Mouse (Mus musculus): ENCODE measurements around the gene 1700022I11Rik. TPM values are rescaled to one million over a fixed set of nuclear protein-coding genes. Genes with fewer than 3 reads are reported as not detected.

The 1700022I11Rik gene
- polyA plus RNA-seq (2012), result not detected in 2 replicates

DNA sequence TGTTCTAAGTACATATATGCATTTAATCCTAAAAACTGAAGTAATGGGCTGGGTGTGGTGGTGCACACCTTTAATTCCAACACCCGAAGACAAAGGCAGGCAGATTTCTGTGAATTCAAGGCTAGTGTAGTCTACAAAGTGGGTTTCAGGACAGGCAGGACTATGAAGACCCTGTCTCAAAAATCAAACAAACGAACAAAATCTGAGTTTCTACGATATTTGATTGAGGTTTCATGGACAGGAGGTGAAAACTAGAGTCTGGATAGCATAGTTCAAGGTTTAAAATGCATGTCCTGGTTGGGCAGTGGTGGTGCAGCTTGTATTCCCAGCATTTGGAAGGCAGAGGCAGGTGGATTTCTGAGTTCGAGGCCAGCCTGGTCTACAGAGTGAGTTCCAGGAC lies at the start of gene 1700022I11Rik:
TSS of gene 1700022I11Rik (plus strand) at position 301 of the 400 bp plus-strand sequence.
- TF ChIP-seq GATA1 (IDR thresholded peaks at IDR 0.05; ENCODE audit: low read length), result no peak

DNA sequence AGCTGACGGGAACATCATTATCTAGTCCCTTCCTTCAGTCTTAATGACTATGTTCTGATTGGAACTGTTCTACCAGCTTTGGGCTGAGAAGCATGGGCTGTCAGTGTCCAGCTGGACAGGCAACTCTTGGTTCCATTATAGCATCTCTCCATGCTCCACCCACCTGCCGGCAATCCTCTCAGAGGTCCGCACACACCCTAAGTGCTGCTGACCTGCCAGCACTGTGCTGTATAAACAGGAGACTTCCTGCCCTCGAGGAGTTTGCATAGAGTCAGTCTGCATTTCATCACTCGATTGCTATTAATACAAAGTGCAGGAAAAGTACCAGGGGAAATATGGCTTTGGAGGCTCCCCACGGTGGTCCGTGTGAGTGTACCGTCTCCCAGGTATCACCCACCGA lies 48.7 kb upstream of the 1700022I11Rik start:
- no peak for TF ChIP-seq GATA1 (IDR thresholded peaks at IDR 0.05; ENCODE audit: low read length)

DNA sequence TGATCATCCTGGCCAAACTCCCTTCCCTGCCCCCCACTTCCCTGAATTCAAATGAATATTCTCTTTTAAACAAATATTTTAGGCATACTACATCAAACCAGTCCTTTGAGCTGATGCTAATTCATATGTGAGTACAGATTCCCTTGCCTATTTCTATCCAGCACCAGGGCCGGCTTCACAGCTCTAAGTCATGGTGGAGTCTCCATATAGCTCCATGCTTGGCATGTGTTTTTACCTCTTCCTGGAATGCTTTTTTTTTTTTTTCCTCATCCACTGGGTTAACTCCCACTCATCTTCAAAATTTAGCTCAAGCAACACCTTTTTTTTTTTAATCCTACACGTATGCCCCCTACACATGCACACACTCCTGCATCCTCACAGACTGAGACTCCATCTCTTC lies 47.9 kb upstream of the 1700022I11Rik start:
- no peak for TF ChIP-seq GATA1 (IDR thresholded peaks at IDR 0.05; ENCODE audit: low read length)

DNA sequence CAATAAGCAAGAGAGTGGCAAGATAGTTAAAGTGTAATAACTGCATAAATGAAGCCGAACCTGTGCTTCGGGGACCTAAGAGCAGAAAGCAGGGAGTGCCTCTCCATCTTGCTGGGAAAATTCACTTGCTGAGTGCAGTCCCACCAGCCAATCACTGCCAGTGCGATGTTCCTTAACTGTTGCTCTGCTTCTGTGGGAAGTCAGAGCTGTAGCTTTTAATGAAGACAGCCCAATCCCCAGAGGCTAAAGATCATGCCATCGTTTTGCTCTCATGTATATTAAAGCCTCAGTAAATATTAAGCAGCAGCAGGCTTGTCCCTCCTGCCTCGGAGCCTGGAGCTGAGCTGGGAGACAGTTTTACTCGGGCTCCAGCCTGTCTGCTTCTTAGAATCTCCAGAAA lies 47.3 kb upstream of the 1700022I11Rik start:
- no peak for TF ChIP-seq GATA1 (IDR thresholded peaks at IDR 0.05; ENCODE audit: low read length)

DNA sequence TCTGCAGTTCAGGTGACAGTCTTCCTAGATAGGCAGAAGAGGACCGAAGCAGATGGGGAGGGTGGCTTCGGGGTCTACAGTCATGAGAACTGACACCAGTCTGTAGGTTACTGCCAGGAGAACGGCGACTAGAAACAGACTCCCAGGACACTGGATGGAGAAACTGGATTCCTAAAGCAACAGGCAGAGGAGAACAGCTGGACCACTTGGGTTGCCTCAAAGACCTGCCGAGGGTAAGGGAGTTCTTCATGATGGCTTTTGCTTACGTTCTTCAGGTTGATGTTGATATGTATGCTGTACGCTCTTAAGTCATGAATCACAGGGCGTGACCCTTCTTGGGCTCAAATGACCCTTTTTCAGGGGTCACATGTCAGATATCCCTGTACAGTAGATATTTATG lies 46.9 kb upstream of the 1700022I11Rik start:
- no peak for TF ChIP-seq GATA1 (IDR thresholded peaks at IDR 0.05; ENCODE audit: low read length)

DNA sequence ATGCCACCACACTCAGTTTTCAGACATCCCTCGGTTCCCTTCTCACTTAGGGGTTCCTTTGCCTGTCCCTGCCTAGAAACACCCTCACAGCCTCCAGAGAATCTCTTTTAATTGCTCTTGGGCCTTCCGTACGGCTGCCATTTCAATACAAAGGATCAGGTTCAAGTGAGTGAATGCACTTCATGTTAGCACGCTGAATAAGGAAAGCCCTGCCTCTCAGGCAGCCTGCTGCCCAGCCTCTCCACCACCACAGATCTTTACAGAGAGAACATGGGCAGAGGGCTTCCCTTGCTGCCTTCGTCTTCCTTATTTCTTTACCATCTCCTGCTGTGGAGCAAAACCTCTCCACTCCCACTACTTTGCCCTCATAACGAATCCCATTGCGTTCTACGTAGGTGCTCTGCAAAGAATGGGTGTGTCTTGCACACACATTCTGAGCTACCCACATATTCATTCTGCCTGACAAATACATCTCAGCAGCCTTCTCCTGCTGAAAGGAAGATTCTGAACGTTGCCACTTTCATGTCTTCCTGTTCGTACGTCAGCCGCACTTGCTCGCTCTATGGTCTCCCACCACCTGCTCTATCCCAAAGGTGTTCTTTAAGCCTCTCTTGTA lies 45.2 kb upstream of the 1700022I11Rik start:
- no peak for TF ChIP-seq GATA1 (IDR thresholded peaks at IDR 0.05; ENCODE audit: low read length)

DNA sequence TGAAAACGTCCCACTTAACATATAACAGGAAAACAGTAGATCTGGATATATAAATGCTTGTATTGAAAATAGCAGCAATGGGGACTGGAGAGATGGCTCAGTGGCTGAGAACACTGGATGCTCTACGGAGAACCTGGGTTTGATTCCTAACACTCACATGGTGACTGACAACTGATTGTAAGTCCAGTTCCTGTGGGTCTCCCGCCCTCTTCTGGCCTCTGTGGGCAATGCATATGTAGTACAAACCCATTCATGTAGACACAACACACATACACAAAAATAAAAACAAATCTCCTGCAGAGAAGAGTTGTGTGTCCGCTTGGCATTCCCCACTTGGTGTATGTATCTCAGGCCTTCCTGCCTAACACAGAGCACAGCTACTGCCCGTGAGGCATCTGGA lies 41.2 kb upstream of the 1700022I11Rik start:
- TF ChIP-seq GATA1 (IDR thresholded peaks at IDR 0.05; ENCODE audit: low read length), result no peak

DNA sequence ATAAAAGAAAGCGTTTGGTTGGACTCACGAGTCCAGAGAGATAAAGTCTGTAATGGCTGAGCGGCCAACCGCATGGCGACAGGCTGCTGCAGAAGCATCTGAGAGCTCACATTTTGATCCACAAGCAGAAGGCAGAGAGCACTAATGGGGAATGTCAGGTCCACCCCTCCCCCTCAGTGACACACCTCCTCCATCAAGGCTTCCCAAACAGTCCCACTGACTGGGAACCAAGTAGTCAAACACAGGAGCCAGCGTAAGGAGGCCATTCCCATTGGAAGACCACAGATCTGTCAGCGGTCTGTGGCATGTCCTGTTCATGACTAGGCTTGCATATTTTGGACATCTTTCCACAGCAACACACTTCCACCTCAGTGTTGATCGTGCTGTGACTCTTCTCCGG lies 40.5 kb upstream of the 1700022I11Rik start:
- TF ChIP-seq GATA1 (IDR thresholded peaks at IDR 0.05; ENCODE audit: low read length), result no peak

DNA sequence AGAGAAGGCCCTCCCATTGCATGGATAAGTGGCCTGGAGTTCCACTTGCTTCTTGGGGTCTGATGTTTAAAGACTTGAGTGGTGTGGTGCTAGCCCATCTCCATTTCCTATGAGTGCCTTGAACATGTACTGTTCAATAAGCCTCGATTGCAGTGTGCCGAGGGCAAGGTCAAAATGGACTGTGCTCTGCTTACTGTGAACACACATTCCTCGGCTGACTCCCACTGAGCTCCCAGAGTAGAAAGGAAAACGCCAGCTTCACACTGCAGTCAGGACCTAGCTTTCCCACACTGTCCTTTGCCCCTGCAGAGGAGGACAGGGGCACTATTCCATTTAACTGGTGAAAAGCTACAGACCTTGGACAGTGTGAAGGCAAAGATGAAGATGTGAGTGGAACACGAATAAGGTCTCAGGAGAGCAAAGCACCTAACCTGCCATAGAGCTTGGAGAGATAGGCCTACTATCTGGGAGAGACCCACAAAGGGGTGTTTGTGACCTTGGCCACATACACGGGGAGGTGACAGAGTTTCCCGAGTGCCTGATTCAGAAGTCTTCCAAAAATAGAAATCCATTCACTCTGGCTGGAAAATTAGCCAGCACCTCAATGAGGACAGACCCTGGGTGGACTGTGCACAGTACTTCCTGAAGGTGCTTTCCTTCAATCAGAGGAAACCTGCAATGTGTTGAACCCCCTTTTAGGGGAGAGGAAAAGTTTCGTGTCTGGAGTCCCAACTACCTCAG lies 37.0 kb upstream of the 1700022I11Rik start:
- TF ChIP-seq GATA1 (IDR thresholded peaks at IDR 0.05; ENCODE audit: low read length), result no peak

DNA sequence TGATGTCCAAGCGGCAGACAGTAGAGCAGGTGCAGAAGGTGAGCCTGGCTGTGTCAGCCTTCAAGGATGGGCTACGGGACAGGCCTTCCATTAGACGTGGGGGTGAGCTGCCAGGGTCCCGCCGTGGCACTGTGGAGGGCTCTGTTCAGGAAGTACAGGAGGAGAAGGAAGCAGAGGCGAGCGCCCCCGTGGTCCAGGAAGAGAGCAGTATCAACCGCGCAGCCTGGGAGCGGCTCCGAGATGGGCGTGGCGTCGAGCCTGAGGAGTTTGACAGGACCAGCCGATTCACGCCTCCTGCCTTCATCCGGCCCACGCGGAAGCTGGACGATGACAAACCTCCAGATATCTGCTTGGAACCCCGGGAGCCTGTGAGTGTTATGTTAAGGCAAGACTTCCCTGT lies 35.8 kb upstream of the 1700022I11Rik start:
- no peak for TF ChIP-seq GATA1 (IDR thresholded peaks at IDR 0.05; ENCODE audit: low read length)

DNA sequence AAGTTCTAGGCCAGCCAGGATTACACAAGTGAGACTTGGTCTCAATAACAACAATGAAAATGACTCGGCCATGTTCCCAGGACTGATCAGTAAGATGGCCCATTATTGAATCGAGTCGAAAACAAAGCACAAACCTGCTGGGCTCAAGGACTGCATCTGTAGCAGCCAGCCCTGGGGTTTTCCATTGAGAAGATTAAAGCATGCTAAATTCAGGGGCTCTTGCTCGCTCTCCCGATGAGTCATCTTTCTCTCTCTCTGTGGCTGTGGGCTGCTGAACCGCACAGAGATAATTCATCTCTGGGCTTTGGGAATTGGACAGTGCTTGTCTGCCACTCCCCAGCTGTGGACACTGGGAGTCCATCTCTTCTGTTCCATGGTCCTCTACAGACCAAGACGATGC lies 28.0 kb upstream of the 1700022I11Rik start:
- TF ChIP-seq GATA1 (IDR thresholded peaks at IDR 0.05; ENCODE audit: low read length), result no peak

DNA sequence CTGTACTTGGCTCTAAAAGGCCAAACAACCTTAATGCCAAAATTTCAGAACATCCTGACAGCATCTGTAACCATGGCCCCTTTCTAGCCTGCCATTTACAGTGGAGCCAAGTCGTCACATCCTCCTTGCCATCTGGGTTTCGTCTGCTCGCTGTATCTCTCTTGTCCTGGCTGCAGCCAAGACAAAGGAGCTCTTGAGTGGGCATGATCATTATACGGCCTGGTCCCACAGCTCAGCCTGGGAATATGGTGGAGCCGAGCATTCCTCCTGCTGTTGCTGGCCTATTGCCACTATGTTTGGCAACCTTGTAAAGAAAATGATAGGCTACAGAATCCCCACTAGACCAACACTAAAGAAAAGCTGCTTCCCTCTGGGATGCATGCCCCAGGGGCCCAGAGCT lies 26.1 kb upstream of the 1700022I11Rik start:
- no peak for TF ChIP-seq GATA1 (IDR thresholded peaks at IDR 0.05; ENCODE audit: low read length)

DNA sequence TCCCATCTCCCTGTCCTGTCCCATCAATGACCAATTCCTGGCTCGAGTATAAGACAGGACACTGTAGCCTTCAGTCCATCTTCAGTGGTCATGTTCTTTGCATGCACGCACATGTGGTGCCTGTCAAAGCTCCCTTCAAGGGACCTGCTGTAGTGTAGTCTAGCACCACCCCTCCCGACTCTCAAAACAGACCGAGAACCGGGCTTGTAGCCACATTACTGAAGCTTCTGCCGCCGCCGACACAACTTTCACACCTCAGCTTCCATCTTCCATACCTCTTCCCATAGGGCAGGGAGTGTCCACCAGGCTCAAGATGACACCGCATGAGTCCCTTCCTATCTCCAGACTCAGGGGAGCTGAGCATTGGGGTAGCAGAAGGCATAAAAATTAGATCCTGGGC lies 25.2 kb upstream of the 1700022I11Rik start:
- TF ChIP-seq GATA1 (IDR thresholded peaks at IDR 0.05; ENCODE audit: low read length), result no peak

DNA sequence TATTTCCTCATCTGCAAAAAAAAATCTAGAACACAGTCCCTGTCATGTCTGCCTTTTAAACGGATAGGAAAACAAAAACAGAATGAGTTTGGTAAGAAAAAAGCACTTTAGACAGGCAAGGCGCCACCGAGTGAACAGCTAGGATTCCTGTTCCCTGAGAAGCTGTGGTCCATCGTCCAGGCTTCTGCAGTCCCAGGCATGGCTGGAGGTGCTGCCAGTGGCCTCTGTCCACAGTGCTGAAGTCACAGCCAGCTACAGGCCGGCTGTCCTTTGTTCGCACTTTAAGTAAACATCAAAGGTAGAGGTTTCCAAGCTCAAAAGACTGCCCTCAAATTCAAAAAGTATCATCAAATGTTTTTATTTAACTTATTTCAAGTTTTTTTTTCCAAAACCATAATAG lies 24.4 kb upstream of the 1700022I11Rik start:
- no peak for TF ChIP-seq GATA1 (IDR thresholded peaks at IDR 0.05; ENCODE audit: low read length)

DNA sequence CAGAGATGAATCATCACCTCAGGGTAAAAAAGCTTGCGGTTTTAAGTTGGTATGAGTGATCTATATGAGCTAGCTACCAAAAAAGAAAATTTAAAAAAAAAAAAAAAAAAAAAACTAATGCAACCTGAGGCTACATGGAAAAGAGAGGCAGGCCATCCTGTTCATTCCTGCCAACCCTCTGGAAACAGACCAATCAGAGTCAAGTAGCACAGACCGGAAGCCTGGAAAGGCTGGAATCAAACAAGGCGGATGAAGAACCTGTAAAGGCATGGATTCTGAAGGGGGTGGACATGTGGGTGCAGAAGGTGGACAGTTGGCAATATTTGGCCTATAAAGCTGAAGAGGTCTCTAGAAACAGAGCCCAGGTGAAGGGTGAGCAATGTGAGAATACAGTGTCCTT lies 24.0 kb upstream of the 1700022I11Rik start:
- no peak for TF ChIP-seq GATA1 (IDR thresholded peaks at IDR 0.05; ENCODE audit: low read length)

DNA sequence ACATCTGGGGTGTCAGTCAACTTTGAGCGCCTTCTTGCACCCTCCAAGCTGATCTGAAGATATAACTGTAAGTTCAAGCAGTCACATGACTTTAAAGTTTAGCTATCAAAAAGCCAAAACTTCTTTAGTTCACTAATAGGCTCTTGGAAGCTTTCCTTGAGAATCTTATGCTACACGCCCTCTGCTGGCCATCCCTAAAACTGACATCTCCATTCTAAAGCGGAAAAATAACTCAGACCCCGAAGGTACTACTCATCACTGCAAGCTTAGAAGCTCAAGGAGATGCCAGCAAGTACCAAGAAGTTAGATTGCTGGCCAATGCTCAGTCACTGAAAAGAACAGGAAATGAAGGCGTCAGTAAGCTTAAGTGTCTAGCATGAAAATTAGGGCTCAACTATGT lies 23.5 kb upstream of the 1700022I11Rik start:
- no peak for TF ChIP-seq GATA1 (IDR thresholded peaks at IDR 0.05; ENCODE audit: low read length)

DNA sequence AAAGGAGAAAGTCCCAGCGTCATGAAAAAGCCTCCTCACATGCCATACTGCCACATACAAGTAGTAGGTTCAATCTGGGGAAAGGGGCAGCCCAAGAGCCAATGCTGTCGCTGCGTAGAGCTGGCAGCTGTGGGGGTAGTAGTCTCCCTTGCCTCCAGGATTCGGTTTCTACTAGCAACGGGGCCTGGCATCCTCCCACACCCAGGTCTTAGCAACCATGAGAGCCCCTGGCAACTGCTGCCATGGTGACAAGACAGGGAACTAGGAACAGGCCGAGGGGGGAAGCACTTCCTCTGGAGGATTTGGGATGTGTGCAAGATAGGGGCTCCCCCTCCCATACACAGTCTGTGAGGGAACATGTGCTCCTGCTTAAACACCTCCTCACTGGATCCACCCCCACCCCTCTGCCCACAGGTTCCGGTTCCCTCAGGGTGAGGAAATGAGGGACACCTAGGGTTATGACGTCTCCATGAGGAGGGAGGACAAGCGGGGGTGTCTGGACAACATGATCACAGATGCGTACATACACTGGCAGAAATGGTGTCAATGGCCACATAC lies 22.6 kb upstream of the 1700022I11Rik start:
- TF ChIP-seq GATA1 (IDR thresholded peaks at IDR 0.05; ENCODE audit: low read length), result no peak

All from G1E-ER4 (cell line).